Mouse (Mus musculus): Measurements from ENCODE around the gene Pbx1.

DNA sequence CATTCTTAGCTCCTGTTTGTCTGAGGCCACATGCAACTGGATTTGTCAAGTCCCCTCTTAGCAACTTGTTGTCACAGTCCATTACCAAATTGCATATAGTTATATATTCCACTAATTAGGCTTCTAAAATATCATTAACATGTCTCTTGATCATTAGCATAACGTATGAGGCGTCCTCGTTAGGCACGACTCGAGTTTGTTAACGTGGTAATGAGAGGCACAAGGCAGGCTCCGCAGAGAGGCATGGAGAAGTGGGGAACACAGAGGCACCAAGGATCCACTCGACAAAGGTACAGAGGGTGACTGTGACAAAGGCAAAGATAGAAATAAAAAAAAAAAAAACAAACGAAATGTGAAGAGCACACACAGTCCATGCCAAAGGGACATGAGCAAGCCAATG, 61.1 kb downstream of the Pbx1 start:
- TF ChIP-seq CTCF (IDR thresholded peaks at IDR 0.05; ENCODE audit: low read depth) (no peak), EP300 (optimal IDR thresholded peaks at IDR 0.05) (no peak)
